Mouse (Mus musculus) left cerebral cortex, postnatal 36 days (tissue): ENCODE measurements at regions not wholly inside any gene's neighbourhood (a gene's known extent, or its start where the extent isn't known, plus 50 kb on each side); places are given as distances from the start of the nearest gene placed in this dataset.
A peak's percentile ranks its signal among the peaks of the same experiment; 100 is the strongest.

Experiments used
- DNase-seq, 2 experiments: peaks; one replicate each; pipeline ENCODE4 v3.0.0; 2021 to 2022; ENCODE audit warnings: low spot score in 2 of 2, mixed read lengths in 1 of 2
- intact Hi-C: fragments of 180-260 bp; cut with DNase I; formaldehyde crosslinking; loops from one replicate; pipeline ENCODE4 v1.15.1; 2025

DNA sequence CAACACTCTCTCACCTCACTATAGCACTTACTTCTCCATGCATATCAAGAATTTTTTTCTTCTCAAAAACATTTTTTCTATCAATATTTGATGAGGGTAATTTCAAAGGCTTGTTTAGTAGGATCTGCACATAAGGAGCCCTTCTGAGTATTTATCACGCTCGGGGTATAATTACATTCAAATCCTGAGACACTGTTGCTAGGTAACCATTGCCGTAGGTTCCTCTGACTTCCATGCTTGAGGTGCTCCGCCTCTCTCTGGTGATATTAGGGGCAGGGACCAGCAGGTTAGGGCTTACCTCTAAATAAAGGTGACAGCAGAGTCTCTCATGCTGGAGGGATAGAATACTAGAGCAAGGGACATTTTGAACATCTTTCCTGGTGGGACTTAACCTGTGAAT is 54.4 kb upstream of the 9630041A04Rik start:
- intact Hi-C loops = no loop called here
- DNase-seq = no peak

DNA sequence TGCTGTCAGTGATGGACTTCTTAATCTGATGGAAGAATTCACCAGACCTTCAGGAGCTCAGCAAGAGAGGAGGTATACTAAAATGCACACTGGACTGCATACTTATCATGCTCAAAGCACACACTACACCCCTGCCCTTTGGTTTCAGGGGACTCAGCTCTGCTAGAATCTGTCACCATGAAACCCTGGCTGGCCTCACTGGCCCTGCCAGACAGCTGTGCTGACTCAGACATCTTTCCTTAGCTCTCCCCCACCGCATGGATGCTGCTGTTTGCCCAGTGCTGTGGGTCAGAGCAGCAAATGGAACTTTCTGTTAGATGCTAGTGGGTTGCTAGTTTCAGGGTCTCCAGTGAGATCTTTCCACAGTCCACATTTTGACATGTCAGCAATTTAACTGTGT is 64.9 kb upstream of the 9630041A04Rik start:
- intact Hi-C loops = no loop called here
- no peak for DNase-seq

DNA sequence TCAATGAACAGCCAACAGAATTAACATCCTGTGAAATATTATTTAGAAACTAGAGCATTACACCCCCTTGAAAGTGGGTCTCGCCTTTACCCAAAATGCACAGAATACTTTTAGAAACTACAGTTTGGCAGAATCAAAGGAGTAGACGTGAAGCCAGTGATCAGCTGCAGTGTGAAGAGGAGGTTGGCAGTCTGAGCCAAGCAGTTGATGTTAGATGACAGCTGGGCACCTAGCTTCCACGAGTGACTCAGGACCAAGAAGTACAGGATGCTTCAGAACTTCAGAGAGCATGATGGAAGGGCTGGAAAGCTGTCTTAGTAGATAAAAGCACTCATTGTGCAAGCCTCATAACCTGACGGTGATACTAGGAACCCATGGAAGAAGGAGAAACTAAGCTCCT is 65.6 kb upstream of the 9630041A04Rik start:
- intact Hi-C loops = no loop called here
- no peak for DNase-seq

DNA sequence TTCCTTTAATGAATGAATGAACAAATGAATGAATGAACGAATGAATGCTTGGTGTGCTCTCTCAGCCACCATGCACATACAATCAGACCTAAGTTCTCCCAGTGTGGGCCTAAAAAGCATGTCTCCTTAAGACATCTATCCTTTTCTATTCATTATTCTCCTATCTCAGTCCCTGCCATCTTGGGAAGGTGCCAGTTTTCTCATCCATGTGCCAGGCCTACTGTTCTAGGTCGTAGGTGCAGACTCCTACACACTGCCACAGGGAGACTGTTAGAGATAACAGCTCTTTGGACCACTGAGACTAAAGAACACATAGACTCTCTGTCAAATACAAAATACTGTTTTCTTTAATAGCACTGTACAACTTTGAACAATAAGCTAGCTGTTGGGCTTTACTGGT is 66.2 kb upstream of the 9630041A04Rik start:
- intact Hi-C loops = no loop called here
- DNase-seq = no peak

DNA sequence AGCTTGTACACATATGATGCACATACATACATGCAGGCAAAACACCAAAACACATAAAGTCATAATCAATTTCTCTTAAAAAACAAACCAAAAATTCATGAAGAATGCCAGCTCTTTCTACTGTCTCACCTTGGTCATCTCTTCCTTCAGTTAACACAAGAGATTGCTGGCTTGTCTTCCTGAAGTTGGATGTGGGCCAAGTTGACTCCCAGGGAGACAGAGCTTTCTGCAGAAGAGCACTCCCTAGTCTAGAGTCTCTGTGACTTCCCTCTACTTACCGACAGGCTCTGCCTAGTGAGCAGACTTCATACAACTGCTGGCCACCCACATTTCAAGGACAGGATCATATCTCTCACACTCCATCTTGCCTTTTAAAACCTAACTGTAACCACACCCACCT is 70.7 kb upstream of the 9630041A04Rik start:
- intact Hi-C loops = no loop called here

DNA sequence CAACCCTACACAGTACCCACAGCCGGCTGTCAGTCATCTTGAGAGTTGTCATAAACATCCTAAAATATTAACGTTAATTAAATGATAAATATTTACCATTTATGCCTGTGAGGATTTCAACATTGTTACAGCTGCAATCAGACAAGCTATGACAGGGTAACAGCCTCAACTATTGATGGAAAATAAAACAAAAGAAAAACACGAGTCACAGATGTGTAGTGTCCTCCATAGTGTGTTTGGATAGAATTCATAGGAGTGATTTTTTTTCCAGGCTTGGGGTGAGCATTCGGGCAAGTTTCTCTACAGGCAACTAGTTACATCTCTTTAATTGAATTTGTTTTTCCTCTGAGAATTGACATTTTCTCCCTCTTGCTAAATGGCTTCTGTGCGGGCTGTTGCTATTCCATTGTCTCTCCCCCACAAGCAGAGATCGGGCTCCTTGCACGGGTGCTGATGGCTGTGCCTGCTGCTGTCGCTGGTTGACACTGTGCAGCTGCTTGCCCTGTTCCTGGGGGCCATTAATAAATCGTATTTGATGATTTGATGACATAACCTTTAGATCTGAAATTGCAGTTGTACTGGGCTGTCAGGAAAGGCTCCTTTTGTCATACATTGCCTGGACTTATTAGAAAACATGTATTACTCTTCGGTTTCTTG is 120.6 kb upstream of the 9630041A04Rik start:
- DNase-seq = no peak
- intact Hi-C loops = no loop called here

More for the DNA sequence above, 70.7 kb upstream of the 9630041A04Rik start:
- no peak for DNase-seq

DNA sequence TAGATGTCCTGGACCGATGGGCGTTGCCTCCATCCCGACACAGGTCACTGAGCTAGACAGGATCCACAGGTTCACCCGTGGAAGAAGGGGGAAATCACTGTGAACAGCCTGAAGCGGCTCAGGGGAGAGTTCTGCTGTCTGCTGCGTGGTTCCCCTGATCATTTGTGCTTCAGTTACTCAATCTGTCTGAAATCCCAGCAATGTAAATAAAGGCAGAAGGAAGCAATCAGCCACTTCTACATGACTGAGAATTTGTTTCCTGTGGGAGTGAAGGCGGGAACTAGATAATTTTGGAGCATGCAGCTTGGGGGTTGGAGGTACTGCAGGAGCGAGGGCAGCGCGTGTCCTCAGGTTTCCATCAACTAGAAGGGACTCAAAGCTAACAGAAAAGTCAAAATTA is 122.3 kb upstream of the 9630041A04Rik start:
- DNase-seq = no peak
- intact Hi-C loops = no loop called here

DNA sequence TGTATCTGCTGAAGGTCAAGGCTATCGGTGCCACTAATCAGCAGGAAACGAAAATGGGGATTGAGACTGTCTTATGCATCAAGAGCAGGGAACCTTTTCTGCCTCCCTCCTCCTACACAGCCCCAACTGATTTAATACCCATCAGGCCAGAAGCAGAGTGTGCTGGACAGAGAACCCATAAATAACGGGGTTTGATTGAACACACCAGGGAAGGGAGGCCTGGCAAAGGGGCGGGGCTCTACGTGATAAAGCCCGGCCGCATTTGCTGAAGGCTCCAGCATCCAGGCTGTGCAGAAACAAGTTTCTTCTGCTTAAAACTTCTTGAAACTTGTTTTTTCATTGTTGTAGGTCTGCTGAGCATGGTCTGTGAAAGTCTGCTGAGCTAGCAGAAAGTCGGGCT is 127.4 kb upstream of the 9630041A04Rik start:
- intact Hi-C loops = no loop called here
- no peak for DNase-seq

DNA sequence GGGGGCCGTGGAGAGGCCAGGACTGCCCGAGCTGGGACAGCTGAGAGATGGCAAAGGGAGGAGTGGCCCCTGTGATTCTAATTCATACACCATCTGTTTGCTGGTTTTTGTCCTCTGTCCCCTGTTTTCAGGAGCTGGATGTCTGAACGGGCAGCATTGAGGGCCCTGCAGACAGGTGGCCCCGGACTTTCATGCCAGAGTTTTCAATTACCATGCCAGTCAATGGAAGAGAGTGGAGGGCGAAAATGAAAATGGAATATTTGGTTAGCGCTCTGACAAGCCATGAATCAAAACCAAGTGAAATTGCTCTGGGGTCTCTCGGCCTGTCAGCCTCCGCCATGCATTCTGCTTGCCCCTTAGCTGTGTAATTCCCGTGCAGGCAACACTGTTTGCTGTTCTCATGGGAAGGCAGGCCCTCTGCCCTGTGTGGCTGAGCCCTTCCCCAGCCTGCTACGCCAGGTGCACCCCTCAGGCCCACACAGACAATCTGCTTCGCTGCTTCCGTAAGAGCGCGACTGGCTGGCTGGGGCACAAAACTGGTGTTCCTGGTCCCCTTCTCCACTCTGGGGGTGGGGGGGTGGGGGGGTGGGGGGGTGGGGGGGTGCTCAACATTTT is 127.9 kb upstream of the 9630041A04Rik start:
- intact Hi-C loops = no loop called here

DNA sequence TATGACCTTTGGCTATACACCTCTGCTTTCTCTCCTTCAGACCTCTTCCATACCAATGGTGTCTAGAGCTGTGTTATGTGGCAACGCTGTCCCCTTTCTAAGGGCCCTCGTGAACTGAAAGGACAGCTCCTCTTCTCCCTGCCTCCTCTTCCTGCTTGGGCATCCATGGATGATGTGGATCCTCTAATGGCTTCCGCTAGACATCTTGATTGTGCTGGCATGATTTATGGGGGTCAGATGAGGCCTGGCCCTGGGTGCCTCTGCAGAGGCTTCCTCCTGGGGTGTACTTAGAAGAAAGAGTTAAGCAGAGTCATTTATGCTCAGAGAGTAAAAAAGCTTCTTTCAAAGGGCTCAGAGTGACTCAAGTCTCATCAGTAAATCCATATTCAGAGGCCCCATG is 131.5 kb upstream of the 9630041A04Rik start:
- intact Hi-C loops = no loop called here
- DNase-seq = no peak

More for the DNA sequence above, 127.9 kb upstream of the 9630041A04Rik start:
- DNase-seq = no peak

DNA sequence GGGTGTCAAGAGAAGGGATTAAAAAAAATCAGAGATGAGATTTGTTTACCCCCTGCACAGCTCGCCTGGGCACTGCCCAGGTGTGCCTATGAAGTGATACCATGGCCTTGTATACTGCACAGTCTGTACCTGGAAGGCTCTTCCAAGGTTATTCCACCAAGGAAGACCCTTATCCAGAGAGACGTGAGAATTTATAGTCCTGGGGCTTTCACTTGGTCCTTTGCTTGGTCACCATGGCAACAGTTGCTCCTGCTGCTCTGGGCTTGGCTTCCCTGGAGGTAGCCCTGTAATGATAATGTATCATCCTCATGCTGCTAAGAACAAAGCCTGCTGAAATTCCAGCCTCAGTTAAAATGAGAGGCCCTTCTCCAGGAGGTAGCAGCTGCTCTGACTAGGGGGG is 143.7 kb upstream of the 9630041A04Rik start:
- intact Hi-C loops = no loop called here
- DNase-seq = no peak

DNA sequence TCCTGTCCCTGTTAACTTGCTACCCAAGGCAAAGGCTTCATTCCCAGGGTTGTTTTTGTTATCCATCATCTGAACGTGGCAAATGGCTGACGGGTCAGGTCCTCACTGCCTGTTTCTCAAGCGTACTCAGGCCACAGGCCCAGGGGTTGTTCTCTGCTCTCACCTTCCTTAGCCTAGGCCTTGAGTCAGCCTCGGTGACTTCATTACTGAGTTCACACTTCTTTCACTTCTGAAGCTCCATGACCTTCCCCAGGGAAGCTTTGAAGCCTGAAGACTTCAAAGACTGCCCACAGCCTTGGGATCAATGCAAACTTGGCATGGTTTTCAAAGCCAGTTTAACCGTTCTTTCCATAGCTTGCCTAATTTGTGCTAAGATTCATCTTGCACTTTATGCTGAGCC is 145.3 kb upstream of the 9630041A04Rik start:
- DNase-seq = no peak
- intact Hi-C loops = no loop called here

DNA sequence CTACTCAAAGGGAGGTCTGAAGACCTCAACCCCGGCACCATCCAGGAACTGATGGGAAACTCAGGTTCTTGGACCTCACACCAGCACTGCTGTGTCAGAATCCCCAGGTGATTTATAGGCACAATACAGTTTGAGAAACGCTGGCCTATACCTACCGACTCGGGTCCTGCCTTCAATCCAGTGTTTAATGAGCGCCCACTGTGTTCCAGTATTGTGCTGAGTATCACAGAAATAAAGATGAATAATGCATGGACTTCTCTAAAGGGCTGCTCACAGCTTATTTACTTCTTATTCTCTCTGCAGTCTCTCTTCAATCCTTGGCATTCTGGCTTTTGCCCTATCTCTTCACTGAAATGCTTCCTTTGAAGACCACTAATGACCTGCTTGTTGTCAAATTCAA is 146.8 kb upstream of the 9630041A04Rik start:
- intact Hi-C loops = no loop called here
- no peak for DNase-seq

DNA sequence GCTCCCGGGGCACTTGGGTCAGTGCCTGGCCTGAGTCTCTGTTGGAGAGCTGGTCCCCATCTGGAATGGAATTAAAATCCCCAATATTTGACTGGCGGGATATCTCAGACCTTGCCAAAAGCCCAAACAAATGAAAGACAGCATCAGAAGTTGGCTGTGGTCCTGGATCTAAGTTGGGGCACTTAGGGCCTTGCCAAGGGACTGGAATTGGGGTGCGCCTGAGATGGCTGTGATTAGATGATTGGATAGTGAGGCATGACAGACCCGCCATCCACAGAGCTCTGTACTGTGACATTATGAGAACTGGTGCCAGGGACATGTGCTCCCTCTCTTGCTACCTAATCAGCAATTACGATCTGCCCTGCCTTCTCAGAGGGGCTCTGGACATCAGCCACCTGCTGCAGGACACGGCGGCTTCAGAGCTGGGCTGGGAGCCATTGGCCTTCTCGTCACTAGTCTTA is 151.0 kb upstream of the 9630041A04Rik start:
- no peak for DNase-seq
- intact Hi-C loops = no loop called here

DNA sequence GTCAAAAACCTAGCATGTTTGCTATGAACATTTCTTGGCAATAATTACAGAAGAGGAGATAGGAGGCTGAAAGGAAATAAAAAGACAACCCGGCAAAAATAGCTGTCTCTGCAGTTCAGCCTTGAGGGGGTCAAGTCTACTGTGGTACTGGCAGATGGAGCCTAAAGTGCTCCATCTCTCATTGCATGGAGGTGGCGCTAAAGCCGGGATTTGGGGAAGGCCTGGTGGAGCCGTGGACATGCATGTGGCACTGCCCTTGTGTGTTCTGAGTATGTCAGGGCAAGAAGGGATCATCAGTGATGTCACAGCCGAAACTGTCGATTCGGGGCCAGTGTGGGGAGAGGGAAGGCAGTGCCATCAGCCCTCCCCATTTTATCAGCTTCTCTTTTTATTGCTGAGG is 161.3 kb upstream of the 9630041A04Rik start:
- intact Hi-C loops = no loop called here
- DNase-seq = no peak

DNA sequence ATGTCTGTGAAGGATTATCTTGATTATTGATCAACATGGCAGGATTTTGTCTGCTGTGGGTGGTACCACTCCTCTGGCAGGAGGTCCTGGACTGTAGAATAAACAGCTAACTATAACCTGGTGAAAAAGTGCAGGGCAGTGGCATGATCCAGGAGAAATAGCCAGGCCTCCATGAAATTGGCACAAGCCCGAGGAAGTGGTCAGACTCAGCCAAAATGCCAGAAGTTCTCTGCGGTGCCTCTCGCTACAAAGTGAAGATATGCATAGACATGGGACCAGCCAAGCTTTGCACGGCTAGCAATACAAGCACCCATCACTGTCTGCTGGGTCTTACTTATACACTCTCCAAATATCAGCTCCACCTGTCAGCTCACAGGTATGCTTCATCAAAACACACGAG is 167.6 kb upstream of the 9630041A04Rik start:
- intact Hi-C loops = loop anchor here (5.0 kb wide), 1 partner anchor 382 kb away; no protein-coding TSS in a partner anchor
- no peak for DNase-seq

DNA sequence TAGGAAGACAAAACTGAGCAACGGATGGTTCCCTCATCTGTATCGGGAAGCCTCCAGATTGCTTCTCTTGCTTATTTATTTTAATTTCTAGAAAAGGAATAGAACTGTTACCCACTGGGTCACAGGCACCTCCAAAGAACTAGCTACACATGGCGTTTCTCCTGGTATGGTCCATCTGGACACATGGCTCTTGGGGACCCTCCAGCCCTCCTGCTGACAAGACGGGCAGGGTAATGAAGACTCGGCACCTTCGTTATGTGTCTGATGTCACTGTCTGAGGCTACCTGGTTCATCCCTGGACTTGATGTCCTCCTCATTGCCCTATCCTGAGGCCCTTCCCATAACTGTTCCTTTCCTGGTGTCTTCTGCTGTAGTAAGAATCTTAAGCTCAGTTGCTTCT is 170.3 kb upstream of the 9630041A04Rik start:
- intact Hi-C loops = loop anchor here (2.0 to 5.0 kb wide), 2 partner anchors 379 to 853 kb away; no protein-coding TSS in a partner anchor
- DNase-seq = no peak

DNA sequence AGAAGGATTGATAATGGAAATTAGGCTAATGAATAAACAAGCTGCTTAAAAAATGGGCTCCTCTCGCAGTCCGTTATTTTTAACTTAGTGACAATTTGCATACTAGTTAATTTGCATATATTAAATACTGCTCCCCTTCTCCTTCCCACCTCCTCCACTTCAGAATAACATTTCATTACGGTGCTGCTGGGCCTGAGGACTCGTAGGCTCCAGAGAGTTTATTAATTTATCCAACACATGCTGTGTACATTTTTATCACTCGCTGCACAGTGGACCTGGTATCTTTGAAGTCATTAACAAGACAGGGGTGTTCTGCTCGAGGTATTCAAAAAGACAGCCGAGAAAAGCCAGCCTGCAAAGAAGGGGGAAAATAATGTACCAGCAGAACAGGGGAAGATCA is 170.7 kb upstream of the 9630041A04Rik start:
- intact Hi-C loops = loop anchor here (1.0 to 5.0 kb wide), 4 partner anchors 315 to 854 kb away; partner anchors contain the start of gene Ephb1

DNA sequence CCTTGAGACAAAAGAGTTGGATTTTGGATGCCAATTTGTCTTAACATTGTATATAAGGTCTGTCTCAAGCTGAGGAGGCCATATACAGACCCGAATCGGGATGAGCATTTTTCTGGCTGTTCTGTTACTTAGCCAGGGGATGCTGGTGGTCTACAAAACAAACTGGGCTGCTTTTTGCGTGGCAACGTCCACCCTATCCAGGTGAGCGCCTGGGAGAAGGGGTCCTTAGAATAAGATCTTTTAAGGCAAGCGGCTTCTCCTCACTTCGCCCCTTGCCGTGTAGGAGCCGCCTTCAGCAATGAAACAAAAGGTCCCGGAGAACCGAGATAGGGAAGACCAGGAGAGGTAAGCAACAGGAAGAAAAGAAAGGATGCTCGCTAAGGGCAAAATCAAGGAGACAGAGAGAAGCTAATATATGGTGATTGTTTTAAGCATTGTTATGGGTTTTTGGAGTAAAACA is 171.2 kb upstream of the 9630041A04Rik start:
- DNase-seq = no peak
- intact Hi-C loops = loop anchor here (1.0 to 5.0 kb wide), 4 partner anchors 316 to 854 kb away; partner anchors contain the start of gene Ephb1

More for the DNA sequence above, 170.7 kb upstream of the 9630041A04Rik start:
- no peak for DNase-seq

DNA sequence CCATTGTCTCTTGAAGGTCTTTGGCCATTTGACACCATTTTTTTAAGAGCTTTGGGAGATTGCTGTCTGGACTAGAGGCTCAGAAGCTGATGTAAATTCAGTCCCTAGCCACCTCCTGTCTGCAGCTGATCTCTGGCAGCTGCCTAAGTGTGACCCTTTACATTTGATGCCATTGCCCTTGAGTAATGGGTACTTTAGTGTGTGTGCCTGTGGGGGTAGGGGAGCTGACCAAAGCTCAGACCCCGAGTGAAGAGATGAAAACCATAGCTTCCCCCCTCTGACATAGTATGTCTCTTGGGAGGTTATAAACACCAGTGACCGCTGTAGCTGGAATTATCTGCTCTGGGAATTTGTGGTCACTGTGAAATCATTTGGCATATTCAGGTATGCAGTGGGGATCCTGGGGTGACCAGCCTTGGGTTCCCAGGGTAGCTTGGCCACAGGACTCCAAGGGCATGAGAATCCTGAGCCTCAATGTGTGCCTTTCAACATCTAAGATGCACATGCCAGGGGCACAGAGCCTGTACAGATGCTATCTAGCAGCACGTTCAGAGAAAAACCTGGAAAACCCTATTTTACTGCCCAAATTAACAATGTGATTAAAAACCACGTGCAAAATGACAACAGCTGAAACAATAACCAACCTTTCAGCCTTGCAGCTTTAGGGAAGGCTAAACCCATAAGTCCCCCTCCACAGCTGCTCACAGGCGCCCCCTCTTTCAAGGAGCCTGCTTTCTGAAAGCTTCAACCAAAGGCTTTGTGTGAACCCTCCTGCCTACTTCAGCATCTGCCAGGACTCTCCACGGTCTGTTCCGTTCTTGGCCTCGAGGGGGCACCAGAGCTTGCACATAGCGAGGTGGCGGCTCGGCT is 171.9 kb upstream of the 9630041A04Rik start:
- intact Hi-C loops = loop anchor here (1.0 to 5.0 kb wide), 4 partner anchors 317 to 855 kb away; partner anchors contain the start of gene Ephb1
- peak; percentile 89 to 90 for DNase-seq
